Mouse (Mus musculus): ENCODE measurements around the gene Mgat5.

DNA sequence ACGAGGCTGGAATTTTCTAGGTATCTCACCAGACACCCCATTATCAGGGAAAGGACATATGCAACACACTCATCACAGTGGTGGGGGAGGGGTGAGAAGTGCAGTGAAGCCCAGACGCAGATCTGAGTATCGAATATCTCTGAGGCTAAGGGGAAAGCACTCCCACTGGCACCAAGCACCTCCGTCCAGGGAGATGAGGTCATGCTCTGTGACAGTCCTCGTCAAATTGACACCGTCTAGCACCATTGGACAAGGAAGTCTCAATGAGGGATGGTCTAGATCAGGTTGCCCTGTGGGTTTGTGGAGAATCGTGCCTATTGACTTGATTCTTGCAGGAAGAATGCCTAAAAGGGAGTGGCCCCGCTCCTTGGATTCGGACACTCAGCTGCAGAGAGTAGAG, 293.9 kb downstream of the Mgat5 start:
- TF ChIP-seq CTCF (IDR thresholded peaks at IDR 0.05; ENCODE audit: borderline replicate concordance, extremely low read depth, insufficient read depth, insufficient read length), result no peak
- TF ChIP-seq POLR2A (IDR thresholded peaks at IDR 0.05; ENCODE audit: borderline replicate concordance, extremely low read depth, insufficient read depth, insufficient read length, poor library complexity, severe bottlenecking), result no peak
